In the genomic region with DNA sequence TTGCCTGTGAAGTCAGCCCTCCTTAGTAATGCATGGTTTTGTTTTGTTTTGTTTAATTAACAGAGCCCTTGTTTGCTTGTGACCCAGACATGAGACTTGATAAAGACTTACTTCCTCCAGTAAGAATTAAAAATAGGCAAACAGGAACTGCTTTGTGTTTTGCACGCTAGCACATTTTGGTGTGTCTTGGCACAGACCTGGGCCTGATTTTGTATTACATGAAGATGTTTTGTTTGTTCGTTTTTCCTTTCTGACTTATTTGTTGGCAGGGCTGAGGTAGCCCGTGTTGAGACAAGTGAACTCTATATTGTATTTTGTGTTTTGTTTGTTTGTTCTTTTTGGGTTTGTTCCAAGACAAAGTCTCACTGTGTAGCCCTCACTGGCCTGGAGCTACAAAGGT, we compare ENCODE assay signal across 8 mouse cellular contexts. TPM values are rescaled to one million over a fixed set of nuclear protein-coding genes. Genes with fewer than 3 reads are reported as not detected.
DNase-seq lines count a peak whose midpoint lies in the region; ATAC-seq and TF ChIP-seq lines count a peak whose summit lies in the region.

No protein-coding gene starts in this region.

- no peaks in the 10 kb centered on the region for H3K27me3 ChIP-seq in heart, adult 2 months (ENCODE audit: control insufficient read depth, insufficient read depth, low read length)
- H3K27me3 ChIP-seq in hindbrain, embryonic 16.5 days (replicated peaks; ENCODE audit: control insufficient read depth, insufficient read depth, low read length), result no peaks in the 10 kb centered on the region
- H3K27me3 ChIP-seq in megakaryocyte, embryonic 14.5 days (replicated peaks), result no peaks in the 10 kb centered on the region

- H3K4me1 ChIP-seq in heart, adult 2 months (ENCODE audit: control insufficient read depth, insufficient read depth, low read length), result peaks cover 12% of the 10 kb centered on the region
- peaks cover 10% of the 10 kb centered on the region for H3K4me1 ChIP-seq in cortical plate, adult 2 months (ENCODE audit: control insufficient read depth, insufficient read depth, low read length)
- peaks cover 12% of the 10 kb centered on the region for H3K4me1 ChIP-seq in hindbrain, embryonic 16.5 days (ENCODE audit: control insufficient read depth, insufficient read depth, low read depth, low read length)
- peaks cover 51% of the 10 kb centered on the region for H3K4me1 ChIP-seq in megakaryocyte, embryonic 14.5 days

- TF ChIP-seq POLR2A in heart, adult 2 months (IDR thresholded peaks at IDR 0.05; ENCODE audit: insufficient read depth, low read depth, low read length), result no peak
- no peak for TF ChIP-seq POLR2A in cortical plate, adult 2 months (IDR thresholded peaks at IDR 0.05; ENCODE audit: extremely low read depth, insufficient read depth, low read length)

- H3K4me3 ChIP-seq in heart, adult 2 months, result peak overlapping the region; percentile 96
- peak overlapping the region; percentile 57 for H3K4me3 ChIP-seq in cortical plate, adult 2 months (ENCODE audit: insufficient read depth, low read length)
- peak overlapping the region; percentile 62 for H3K4me3 ChIP-seq in hindbrain, embryonic 16.5 days (ENCODE audit: low read length)
- peak overlapping the region; percentile 95 for H3K4me3 ChIP-seq in megakaryocyte, embryonic 14.5 days (replicated peaks)

- ATAC-seq in hindbrain, embryonic 16.5 days, result no peak

- intact Hi-C loops in heart, adult 2 months (cut with DNase I), result loop anchor here (1.0 to 2.0 kb wide), 2 partner anchors 27 to 61 kb away; no protein-coding TSS in a partner anchor
- intact Hi-C loops in heart, postnatal 14 days (cut with DNase I), result loop anchor here (2.0 to 5.0 kb wide), 2 partner anchors 29 to 61 kb away; a partner anchor contains a TSS
- intact Hi-C loops in left cerebral cortex, postnatal 10 days (cut with DNase I), result loop anchor here (2.0 kb wide), 1 partner anchor 61 kb away; no protein-coding TSS in a partner anchor

- peak overlapping the region; percentile 71 for H3K4me2 ChIP-seq in hindbrain, embryonic 16.5 days (ENCODE audit: low read length)

- peak in 1 of 2 experiments; percentile 20 for DNase-seq in heart, adult 2 months
- no peak for DNase-seq in heart, postnatal 14 days
- DNase-seq in thymus, postnatal 36 days, result no peak
- DNase-seq in left cerebral cortex, postnatal 10 days (ENCODE audit: extremely low spot score in 1 of 2, low spot score in 2 of 2), result no peak
- DNase-seq in thymus, postnatal 14 days, result no peak

- no peak for TF ChIP-seq CTCF in heart, adult 2 months (IDR thresholded peaks at IDR 0.05)
- TF ChIP-seq CTCF in cortical plate, adult 2 months (IDR thresholded peaks at IDR 0.05; ENCODE audit: extremely low read depth, insufficient read depth, low read length), result no peak

- TF ChIP-seq EP300 in heart, adult 2 months (IDR thresholded peaks at IDR 0.05; ENCODE audit: insufficient read depth, low read depth, low read length), result no peak

- 14% methylated on average over 3 of the region's 3 CpGs for WGBS in heart, adult 2 months
- 54% methylated on average over 3 of the region's 3 CpGs for WGBS in hindbrain, embryonic 16.5 days

- peak overlapping the region; percentile 75 for H3K27ac ChIP-seq in heart, adult 2 months
- H3K27ac ChIP-seq in cortical plate, adult 2 months (ENCODE audit: insufficient read depth, low read length), result no peak overlapping the region
- no peak overlapping the region for H3K27ac ChIP-seq in hindbrain, embryonic 16.5 days (ENCODE audit: low read depth, low read length)

- H3K9me3 ChIP-seq in hindbrain, embryonic 16.5 days (ENCODE audit: control insufficient read depth, low read length), result no peaks in the 10 kb centered on the region
- H3K9me3 ChIP-seq in megakaryocyte, embryonic 14.5 days, result no peaks in the 10 kb centered on the region

- peaks cover 17% of the 10 kb centered on the region for H3K79me2 ChIP-seq in heart, adult 2 months (replicated peaks; ENCODE audit: control insufficient read depth, insufficient read depth, low read length)

- no peak overlapping the region; the same call in 1 of the 2 replicates for H3K9ac ChIP-seq in heart, adult 2 months (ENCODE audit: low read depth, low read length)
- H3K9ac ChIP-seq in hindbrain, embryonic 16.5 days (ENCODE audit: low read depth, low read length), result no peak overlapping the region; the same call in 1 of the 2 replicates

- H3K36me3 ChIP-seq in heart, adult 2 months (ENCODE audit: control insufficient read depth, insufficient read depth, low read length), result no peaks in the 10 kb centered on the region
- H3K36me3 ChIP-seq in hindbrain, embryonic 16.5 days (ENCODE audit: control insufficient read depth, insufficient read depth, low read length), result no peaks in the 10 kb centered on the region
- peaks cover 37% of the 10 kb centered on the region for H3K36me3 ChIP-seq in megakaryocyte, embryonic 14.5 days (replicated peaks; ENCODE audit: low read length)

RNA-seq across cellular contexts. Expression of a gene that starts 0.8 kb away (rescaled TPM):
- 10 to 100 TPM; 13.3 to 17.6 TPM for total RNA-seq in heart, adult 2 months (2021)
- polyA plus RNA-seq in heart, adult 2 months (2012; rRNA removed), result 32.2 and 34.2 TPM in 2 replicates
- total RNA-seq in heart, postnatal 14 days (2021), result 10 to 100 TPM; 16.7 to 21.2 TPM
- polyA plus RNA-seq in cortical plate, adult 2 months (2012; rRNA removed), result 117 and 124 TPM in 2 replicates
- polyA plus RNA-seq in hindbrain, embryonic 16.5 days (2015; fragmentation: Nextera tagmentation; extraction: Ambion mirVana), result 172 and 184 TPM in 2 replicates
- 81.6 and 131 TPM in 2 replicates for polyA plus RNA-seq in megakaryocyte, embryonic 14.5 days (2012; ENCODE audit: insufficient read depth, low replicate concordance)
- total RNA-seq in left cerebral cortex, postnatal 10 days (2021), result 10 to 100 TPM; 63.7 to 64.0 TPM

RNA-seq across cellular contexts. Expression of a gene that starts 25.5 kb away (rescaled TPM):
- total RNA-seq in heart, adult 2 months (2021), result under 1 TPM; 0.07 to 0.13 TPM
- polyA plus RNA-seq in heart, adult 2 months (2012; rRNA removed), result 0.18 and 0.23 TPM in 2 replicates
- total RNA-seq in heart, postnatal 14 days (2021), result under 1 TPM; 0.24 to 0.69 TPM
- 34.3 and 40.8 TPM in 2 replicates for polyA plus RNA-seq in cortical plate, adult 2 months (2012; rRNA removed)
- 16.4 and 16.9 TPM in 2 replicates for polyA plus RNA-seq in hindbrain, embryonic 16.5 days (2015; fragmentation: Nextera tagmentation; extraction: Ambion mirVana)
- 0.48 and 1.9 TPM in 2 replicates for polyA plus RNA-seq in megakaryocyte, embryonic 14.5 days (2012; ENCODE audit: insufficient read depth, low replicate concordance)
- 10 to 100 TPM; 10.1 to 10.8 TPM for total RNA-seq in left cerebral cortex, postnatal 10 days (2021)

RNA-seq across cellular contexts. Expression of a gene that starts 29.0 kb away (rescaled TPM):
- total RNA-seq in heart, adult 2 months (2021), result 100 to 1,000 TPM; 699 to 921 TPM
- 643 and 921 TPM in 2 replicates for polyA plus RNA-seq in heart, adult 2 months (2012; rRNA removed)
- total RNA-seq in heart, postnatal 14 days (2021), result 100 to 1,000 TPM; 496 to 503 TPM
- 398 and 433 TPM in 2 replicates for polyA plus RNA-seq in cortical plate, adult 2 months (2012; rRNA removed)
- polyA plus RNA-seq in hindbrain, embryonic 16.5 days (2015; fragmentation: Nextera tagmentation; extraction: Ambion mirVana), result 389 and 473 TPM in 2 replicates
- 33.7 TPM in 1 of 2 replicates, not detected in the other for polyA plus RNA-seq in megakaryocyte, embryonic 14.5 days (2012; ENCODE audit: insufficient read depth, low replicate concordance)
- 100 to 1,000 TPM; 193 to 201 TPM for total RNA-seq in left cerebral cortex, postnatal 10 days (2021)

RNA-seq across cellular contexts. Expression of a gene that starts 44.0 kb away (rescaled TPM):
- total RNA-seq in heart, adult 2 months (2021), result under 1 TPM; 0.36 to 0.47 TPM
- 1.1 and 1.4 TPM in 2 replicates for polyA plus RNA-seq in heart, adult 2 months (2012; rRNA removed)
- under 1 TPM; 0.26 to 0.27 TPM for total RNA-seq in heart, postnatal 14 days (2021)
- 0.83 and 1.2 TPM in 2 replicates for polyA plus RNA-seq in cortical plate, adult 2 months (2012; rRNA removed)
- polyA plus RNA-seq in hindbrain, embryonic 16.5 days (2015; fragmentation: Nextera tagmentation; extraction: Ambion mirVana), result 0.72 and 0.99 TPM in 2 replicates
- polyA plus RNA-seq in megakaryocyte, embryonic 14.5 days (2012; ENCODE audit: insufficient read depth, low replicate concordance), result not detected in 2 replicates
- under 1 TPM in 1 of 2 experiments, not detected in 1; 0.47 TPM for total RNA-seq in left cerebral cortex, postnatal 10 days (2021)

Comparison
In these comparisons a context has a peak if more than half of its experiments do, and no peak if none do; other contexts are left out.
1. RNA of a gene that starts 29.0 kb away (polyA plus RNA-seq): 643 to 921 TPM in heart, adult 2 months, 389 to 473 TPM in hindbrain, embryonic 16.5 days and 398 to 433 TPM in cortical plate, adult 2 months; 33.7 TPM in megakaryocyte, embryonic 14.5 days; every median in the first group is over 10 times any median in the second.
2. Peak in every context shown above with its lines, with median percentiles within 50 percentile points of each other: H3K4me3 ChIP-seq.